Mouse (Mus musculus) neural tube, embryonic 14.5 days (tissue): ENCODE measurements around the gene Olfr734. TPM values are rescaled to one million over a fixed set of nuclear protein-coding genes. Genes with fewer than 3 reads are reported as not detected.

ENCODE experiments used
- polyA plus RNA-seq: library from polyadenylated mRNA; unstranded; fragments of >200 nt; fragmentation: Nextera tagmentation; extraction: Ambion mirVana; gene quantifications from 2 replicates; pipeline ENCODE4 v1.2.1, GENCODE M21; 2014

Gene Olfr734
- polyA plus RNA-seq, 1 experiment from 2014 or later = not detected

Other genes with a start within 250 kb of the Olfr734 start
- not detected in 2 replicates for gene Olfr726, start 235.8 kb downstream of the Olfr734 start, polyA plus RNA-seq
- gene Olfr727, start 203.6 kb downstream of the Olfr734 start, polyA plus RNA-seq = not detected in 2 replicates
- not detected in 2 replicates for gene Olfr728, start 184.1 kb downstream of the Olfr734 start, polyA plus RNA-seq
- not detected in 2 replicates for gene Olfr729, start 173.9 kb downstream of the Olfr734 start, polyA plus RNA-seq
- not detected in 2 replicates for gene Olfr730, start 138.6 kb downstream of the Olfr734 start, polyA plus RNA-seq
- gene Olfr731, start 84.9 kb downstream of the Olfr734 start, polyA plus RNA-seq = not detected in 2 replicates
- gene Olfr732, start 42.6 kb downstream of the Olfr734 start, polyA plus RNA-seq = not detected in 2 replicates
- gene Olfr733, start 25.2 kb downstream of the Olfr734 start, polyA plus RNA-seq = not detected in 2 replicates
- gene Olfr735, start 22.1 kb upstream of the Olfr734 start, polyA plus RNA-seq = not detected in 2 replicates
- gene Tlr11, start 31.2 kb upstream of the Olfr734 start, polyA plus RNA-seq = not detected in 2 replicates
- not detected in 2 replicates for gene Olfr736, start 54.4 kb upstream of the Olfr734 start, polyA plus RNA-seq
- gene Olfr738, start 80.8 kb upstream of the Olfr734 start, polyA plus RNA-seq = not detected in 2 replicates
- not detected in 2 replicates for gene Olfr739, start 91.9 kb upstream of the Olfr734 start, polyA plus RNA-seq
- gene Olfr740, start 118.8 kb upstream of the Olfr734 start, polyA plus RNA-seq = not detected in 2 replicates
- gene Olfr741, start 146.0 kb upstream of the Olfr734 start, polyA plus RNA-seq = not detected in 2 replicates
- not detected in 2 replicates for gene Olfr742, start 176.8 kb upstream of the Olfr734 start, polyA plus RNA-seq
- gene Olfr743, start 195.1 kb upstream of the Olfr734 start, polyA plus RNA-seq = not detected in 2 replicates